Mouse (Mus musculus) heart, postnatal 0 days (tissue): ENCODE results near the gene Cd72.

Experiments used
- CTCF ChIP-seq: IDR thresholded peaks from 2 replicates; pipeline ENCODE4 v1.5.1; 2016; ENCODE audit warnings: antibody characterized with exemption, control low read depth, low read depth
- EP300 ChIP-seq: IDR thresholded peaks from 2 replicates; pipeline ENCODE4 v1.6.1; 2016; ENCODE audit warnings: antibody characterized with exemption, low read depth

- TF ChIP-seq EP300: no peak
- TF ChIP-seq CTCF: no peak
These were observed 37.0 kb downstream of the Cd72 start for GRCm38 (mm10) chr4:43417269-43418062.
